21 mouse cellular contexts compared by ENCODE assay signal in the genomic region with DNA sequence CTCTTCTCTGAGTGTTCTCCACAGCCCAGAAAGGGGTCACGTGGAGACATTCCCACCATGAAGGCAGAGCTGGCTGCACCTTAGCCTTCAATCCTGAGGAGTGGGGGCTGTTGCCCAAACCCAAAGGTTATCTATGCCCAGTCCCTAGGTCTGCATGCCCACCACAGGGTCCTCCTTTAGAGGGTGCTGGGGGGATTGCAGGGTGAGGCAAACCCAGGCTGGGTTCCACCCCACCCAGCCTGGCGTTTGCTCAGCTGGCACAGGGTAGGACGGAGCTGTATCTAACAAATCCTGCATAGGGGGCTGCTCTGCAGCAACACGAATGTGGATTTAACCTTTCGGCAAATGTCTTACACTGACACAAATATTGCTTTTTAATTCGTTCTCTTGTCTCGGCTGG. TPM values are rescaled to one million over a fixed set of nuclear protein-coding genes. Genes with fewer than 3 reads are reported as not detected.
A peak's percentile ranks its signal among the peaks of the same experiment; 100 is the strongest.
DNase-seq lines count a peak whose midpoint lies in the region; ATAC-seq lines count a peak whose summit lies in the region.
"Had no signal": no experiment of that assay in that cellular context is flagged by ENCODE, and none has a peak within 500 bp of the region (broad histone marks: within the 10 kb centered on the region; RNA-seq: fewer than 3 reads in every experiment).

No protein-coding gene starts in this region.

- peaks cover 66% of the 10 kb centered on the region for H3K4me1 ChIP-seq in forebrain, embryonic 10.5 days
- peaks cover 46% of the 10 kb centered on the region for H3K4me1 ChIP-seq in forebrain, embryonic 14.5 days (ENCODE audit: control insufficient read depth, insufficient read depth, low read length)
- H3K4me1 ChIP-seq in hindbrain, embryonic 10.5 days (replicated peaks): peaks cover 68% of the 10 kb centered on the region
- peaks cover 17% of the 10 kb centered on the region for H3K4me1 ChIP-seq in hindbrain, embryonic 16.5 days (ENCODE audit: control insufficient read depth, insufficient read depth, low read depth, low read length)
- peaks cover 59% of the 10 kb centered on the region for H3K4me1 ChIP-seq in midbrain, embryonic 13.5 days (replicated peaks)
- H3K4me1 ChIP-seq in midbrain, embryonic 15.5 days: peaks cover 29% of the 10 kb centered on the region
- H3K4me1 ChIP-seq in stomach, embryonic 16.5 days (ENCODE audit: control insufficient read depth, insufficient read depth, low read length): 0 out of 2 replicates have a peak, but pooled peaks cover 11% of the 10 kb centered on the region
- H3K4me1 ChIP-seq: liver, embryonic 12.5 days had no signal

- no peak overlapping the region for H3K4me2 ChIP-seq in forebrain, embryonic 14.5 days (ENCODE audit: low read length)
- no peak overlapping the region for H3K4me2 ChIP-seq in hindbrain, embryonic 16.5 days (ENCODE audit: low read length)
- no peak overlapping the region for H3K4me2 ChIP-seq in midbrain, embryonic 13.5 days (replicated peaks)
- no peak overlapping the region for H3K4me2 ChIP-seq in midbrain, embryonic 15.5 days
- no peak overlapping the region for H3K4me2 ChIP-seq in stomach, embryonic 16.5 days (ENCODE audit: low read depth, low read length)
- H3K4me2 ChIP-seq: embryonic facial prominence, embryonic 12.5 days; forebrain, embryonic 15.5 days; hindbrain, embryonic 14.5 days; liver, embryonic 12.5 days had no signal

- no peak for ATAC-seq in forebrain, embryonic 14.5 days
- no peak for ATAC-seq in hindbrain, embryonic 16.5 days
- ATAC-seq in midbrain, embryonic 13.5 days: no peak
- no peak for ATAC-seq in midbrain, embryonic 15.5 days (replicated peaks)
- no peak; the same call in 1 of the 2 replicates for ATAC-seq in stomach, embryonic 16.5 days (ENCODE audit: insufficient read depth, low FRiP score)
- ATAC-seq: activated CD4-positive, CD25-positive, alpha-beta regulatory T cell, adult 4 months; forebrain, embryonic 15.5 days; liver, embryonic 12.5 days had no signal

- H3K9me3 ChIP-seq in forebrain, embryonic 10.5 days: no peaks in the 10 kb centered on the region
- H3K9me3 ChIP-seq in forebrain, embryonic 14.5 days (replicated peaks; ENCODE audit: control insufficient read depth, low read length): no peaks in the 10 kb centered on the region
- H3K9me3 ChIP-seq in hindbrain, embryonic 10.5 days: no peaks in the 10 kb centered on the region
- no peaks in the 10 kb centered on the region for H3K9me3 ChIP-seq in hindbrain, embryonic 16.5 days (ENCODE audit: control insufficient read depth, low read length)
- no peaks in the 10 kb centered on the region for H3K9me3 ChIP-seq in midbrain, embryonic 13.5 days
- no peaks in the 10 kb centered on the region for H3K9me3 ChIP-seq in midbrain, embryonic 15.5 days
- H3K9me3 ChIP-seq in stomach, embryonic 16.5 days (replicated peaks; ENCODE audit: control insufficient read depth, low read length): no peaks in the 10 kb centered on the region
- H3K9me3 ChIP-seq: embryonic facial prominence, embryonic 12.5 days; forebrain, embryonic 15.5 days; heart, embryonic 10.5 days; liver, embryonic 12.5 days had no signal

- H3K9ac ChIP-seq in forebrain, embryonic 14.5 days (ENCODE audit: low read length): no peak overlapping the region
- H3K9ac ChIP-seq in hindbrain, embryonic 16.5 days (ENCODE audit: low read depth, low read length): no peak overlapping the region
- no peak overlapping the region for H3K9ac ChIP-seq in midbrain, embryonic 13.5 days (replicated peaks)
- no peak overlapping the region for H3K9ac ChIP-seq in midbrain, embryonic 15.5 days
- no peak overlapping the region for H3K9ac ChIP-seq in stomach, embryonic 16.5 days (ENCODE audit: low read length)
- H3K9ac ChIP-seq: embryonic facial prominence, embryonic 12.5 days; forebrain, embryonic 15.5 days; hindbrain, embryonic 14.5 days; liver, embryonic 12.5 days had no signal

- no peak for DNase-seq in forebrain, embryonic 10.5 days (ENCODE audit: extremely low spot score, low spot score)
- no peak for DNase-seq in forebrain, embryonic 14.5 days (ENCODE audit: low spot score)
- DNase-seq in hindbrain, embryonic 10.5 days (ENCODE audit: low spot score): no peak
- DNase-seq: adrenal gland, adult 8-10 months; cerebellum, adult 11-12 months; heart, postnatal 10 days; kidney, adult 2 months; lung, adult 18-20 months; thymus, adult 18-20 months; thymus, postnatal 36 days had no signal

- H3K36me3 ChIP-seq in forebrain, embryonic 10.5 days (replicated peaks): no peaks in the 10 kb centered on the region
- H3K36me3 ChIP-seq in forebrain, embryonic 14.5 days (ENCODE audit: control insufficient read depth, insufficient read depth, low read length): no peaks in the 10 kb centered on the region
- H3K36me3 ChIP-seq in hindbrain, embryonic 10.5 days: no peaks in the 10 kb centered on the region
- no peaks in the 10 kb centered on the region for H3K36me3 ChIP-seq in hindbrain, embryonic 16.5 days (ENCODE audit: control insufficient read depth, insufficient read depth, low read length)
- H3K36me3 ChIP-seq in midbrain, embryonic 13.5 days: no peaks in the 10 kb centered on the region
- H3K36me3 ChIP-seq in midbrain, embryonic 15.5 days (replicated peaks): no peaks in the 10 kb centered on the region
- H3K36me3 ChIP-seq in stomach, embryonic 16.5 days (ENCODE audit: control insufficient read depth, insufficient read depth, low read length): no peaks in the 10 kb centered on the region
- H3K36me3 ChIP-seq: embryonic facial prominence, embryonic 12.5 days; forebrain, embryonic 15.5 days; heart, embryonic 10.5 days; liver, embryonic 12.5 days had no signal

- H3K27me3 ChIP-seq in forebrain, embryonic 10.5 days (ENCODE audit: poor library complexity, severe bottlenecking): peaks cover 90% of the 10 kb centered on the region
- H3K27me3 ChIP-seq in forebrain, embryonic 14.5 days (replicated peaks; ENCODE audit: control insufficient read depth, insufficient read depth, low read length): 0 out of 2 replicates have a peak, but pooled peaks cover 5% of the 10 kb centered on the region
- H3K27me3 ChIP-seq in hindbrain, embryonic 10.5 days (ENCODE audit: insufficient read depth, poor library complexity, severe bottlenecking): peaks cover 33% of the 10 kb centered on the region
- H3K27me3 ChIP-seq in hindbrain, embryonic 16.5 days (replicated peaks; ENCODE audit: control insufficient read depth, insufficient read depth, low read length): no peaks in the 10 kb centered on the region
- H3K27me3 ChIP-seq in midbrain, embryonic 13.5 days: no peaks in the 10 kb centered on the region
- no peaks in the 10 kb centered on the region for H3K27me3 ChIP-seq in midbrain, embryonic 15.5 days (replicated peaks)
- no peaks in the 10 kb centered on the region for H3K27me3 ChIP-seq in stomach, embryonic 16.5 days (ENCODE audit: control insufficient read depth, insufficient read depth, low read length)
- H3K27me3 ChIP-seq: embryonic facial prominence, embryonic 12.5 days had no signal

- no peak overlapping the region for H3K4me3 ChIP-seq in forebrain, embryonic 10.5 days
- no peak overlapping the region for H3K4me3 ChIP-seq in forebrain, embryonic 14.5 days (ENCODE audit: low read depth, low read length)
- H3K4me3 ChIP-seq in hindbrain, embryonic 10.5 days: no peak overlapping the region
- H3K4me3 ChIP-seq in hindbrain, embryonic 16.5 days (ENCODE audit: low read length): no peak overlapping the region
- H3K4me3 ChIP-seq in midbrain, embryonic 13.5 days (replicated peaks): no peak overlapping the region
- H3K4me3 ChIP-seq in midbrain, embryonic 15.5 days: no peak overlapping the region
- no peak overlapping the region for H3K4me3 ChIP-seq in stomach, embryonic 16.5 days (replicated peaks; ENCODE audit: low read length)
- H3K4me3 ChIP-seq: embryonic facial prominence, embryonic 12.5 days; forebrain, embryonic 15.5 days; heart, embryonic 10.5 days; liver, embryonic 12.5 days had no signal

- H3K27ac ChIP-seq in forebrain, embryonic 10.5 days: peak overlapping the region; percentile 30; the same call in 1 of the 2 replicates
- no peak overlapping the region for H3K27ac ChIP-seq in forebrain, embryonic 14.5 days (ENCODE audit: low read depth, low read length)
- H3K27ac ChIP-seq in hindbrain, embryonic 10.5 days: peak overlapping the region; percentile 50; the same call in 1 of the 2 replicates
- H3K27ac ChIP-seq in hindbrain, embryonic 16.5 days (ENCODE audit: low read depth, low read length): no peak overlapping the region
- peak overlapping the region; percentile 27; the same call in 1 of the 2 replicates for H3K27ac ChIP-seq in midbrain, embryonic 13.5 days
- no peak overlapping the region for H3K27ac ChIP-seq in midbrain, embryonic 15.5 days
- peak overlapping the region; percentile 45; the same call in 1 of the 2 replicates for H3K27ac ChIP-seq in stomach, embryonic 16.5 days (ENCODE audit: low read length)
- H3K27ac ChIP-seq: embryonic facial prominence, embryonic 12.5 days; liver, embryonic 12.5 days had no signal

- 74% methylated on average over 7 of the region's 7 CpGs for WGBS in forebrain, embryonic 10.5 days
- WGBS in forebrain, embryonic 14.5 days: 59% methylated on average over 7 of the region's 7 CpGs
- 63% methylated on average over 7 of the region's 7 CpGs for WGBS in hindbrain, embryonic 10.5 days
- WGBS in hindbrain, embryonic 16.5 days: 53% methylated on average over 7 of the region's 7 CpGs
- 70% methylated on average over 7 of the region's 7 CpGs for WGBS in midbrain, embryonic 13.5 days
- 60% methylated on average over 7 of the region's 7 CpGs for WGBS in midbrain, embryonic 15.5 days
- whole genome bisulfite sequencing in stomach, embryonic 16.5 days: 49% methylated on average over 7 of the region's 7 CpGs

RNA-seq across cellular contexts. Expression of a gene that starts 29.2 kb away (rescaled TPM):
- polyA plus RNA-seq in forebrain, embryonic 10.5 days (2016; fragmentation: Nextera tagmentation; extraction: Ambion mirVana): 10.9 and 11.9 TPM in 2 replicates
- 7.9 and 8.2 TPM in 2 replicates for polyA plus RNA-seq in forebrain, embryonic 14.5 days (2014; fragmentation: Nextera tagmentation; extraction: Ambion mirVana)
- 8.8 and 14.4 TPM in 2 replicates for polyA plus RNA-seq in hindbrain, embryonic 10.5 days (2016; fragmentation: Nextera tagmentation; extraction: Ambion mirVana)
- polyA plus RNA-seq in hindbrain, embryonic 16.5 days (2015; fragmentation: Nextera tagmentation; extraction: Ambion mirVana): 9.2 and 10.4 TPM in 2 replicates
- polyA plus RNA-seq in midbrain, embryonic 13.5 days (2015; fragmentation: Nextera tagmentation; extraction: Ambion mirVana): 22.4 and 59.8 TPM in 2 replicates
- 34.3 and 35.5 TPM in 2 replicates for polyA plus RNA-seq in midbrain, embryonic 15.5 days (2015; fragmentation: Nextera tagmentation; extraction: Ambion mirVana)
- 3.0 and 4.0 TPM in 2 replicates for polyA plus RNA-seq in stomach, embryonic 16.5 days (2015; fragmentation: Nextera tagmentation; extraction: Ambion mirVana)
- polyA plus RNA-seq: activated CD4-positive, CD25-positive, alpha-beta regulatory T cell, adult 4 months; spleen, adult 2 months had no signal

Comparison
In these comparisons a context has a peak if more than half of its experiments do, and no peak if none do; other contexts are left out.
1. H3K27ac ChIP-seq: peak in forebrain, embryonic 10.5 days (single experiment), hindbrain, embryonic 10.5 days (single experiment), midbrain, embryonic 13.5 days (single experiment) and stomach, embryonic 16.5 days (single experiment); none in forebrain, embryonic 14.5 days (single experiment), hindbrain, embryonic 16.5 days (single experiment) and midbrain, embryonic 15.5 days (single experiment).